Mouse (Mus musculus): ENCODE measurements around the gene Irf3.
"Not testable (repeated sequence)": the region's sequence is repeated elsewhere in the genome, so short reads cannot be mapped to it uniquely, and the experiment has no call there.

Gene Irf3

DNA sequence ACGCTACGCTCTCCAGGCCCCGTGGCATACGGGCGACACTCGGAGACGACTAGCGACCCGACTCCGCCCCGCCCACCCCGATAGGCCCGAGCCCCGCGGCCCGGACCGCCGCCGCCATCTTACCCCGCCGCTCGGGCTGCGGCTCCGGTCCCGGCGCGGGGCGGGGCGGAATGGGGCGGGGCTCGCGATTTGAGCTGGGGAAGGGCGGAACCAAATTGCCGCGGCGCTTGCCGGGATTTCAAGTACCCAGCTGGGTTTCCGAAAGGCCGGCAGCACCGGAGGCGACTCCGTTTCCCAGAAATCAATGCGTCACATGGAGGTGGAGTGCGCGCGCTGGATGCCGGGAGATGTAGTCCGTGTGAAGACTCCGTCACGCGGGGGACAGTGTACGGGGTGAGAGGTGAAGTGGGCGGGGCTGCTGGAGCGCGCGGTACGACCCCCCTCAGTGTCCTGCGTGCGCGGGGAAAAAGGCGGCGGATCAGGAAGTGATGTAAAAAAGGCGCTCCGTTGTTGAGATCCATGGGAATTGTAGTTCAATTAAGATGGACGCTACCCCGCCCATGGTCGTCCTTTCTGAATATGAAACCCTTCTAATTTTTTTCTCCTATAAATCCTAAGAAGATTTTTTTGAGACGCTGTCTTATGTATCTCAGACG lies 18.6 kb downstream of the Irf3 start, which contains the start of gene Scaf1:
Scaf1 (minus strand) TSS at position 407 of the 656 bp plus-strand sequence.
- no peaks in the 10 kb centered on the region; the same call in 1 of the 2 replicates for H3K27me3 ChIP-seq (ENCODE audit: insufficient read depth, low read length)
- no peak for TF ChIP-seq POU5F1 (IDR thresholded peaks at IDR 0.05; ENCODE audit: borderline replicate concordance, low read length)
- TF ChIP-seq NANOG (IDR thresholded peaks at IDR 0.05; ENCODE audit: borderline replicate concordance, low read length): no peak
- TF ChIP-seq CTCF (conservative IDR thresholded peaks at IDR 0.05; ENCODE audit: low read length): no peak
- peak within 1 kb of the TSS; percentile 99 for H3K4me3 ChIP-seq (replicated peaks; ENCODE audit: low read length)
- H3K9me3 ChIP-seq (ENCODE audit: low read length): no peaks in the 10 kb centered on the region
- H3K4me1 ChIP-seq (replicated peaks; ENCODE audit: low read depth, low read length): peaks cover 67% of the 10 kb centered on the region
- peaks cover 38% of the 10 kb centered on the region for H3K36me3 ChIP-seq (ENCODE audit: insufficient read depth, low read length)

GRCm38 (mm10) chr7:45016761-45017160 lies 19.3 kb downstream of the Irf3 start:
- peaks cover 35% of the 10 kb centered on the region for H3K36me3 ChIP-seq (ENCODE audit: insufficient read depth, low read length)
- peaks cover 63% of the 10 kb centered on the region for H3K4me1 ChIP-seq (replicated peaks; ENCODE audit: low read depth, low read length)
- H3K4me3 ChIP-seq (replicated peaks; ENCODE audit: low read length): peak overlapping the region; percentile 99
- TF ChIP-seq CTCF (conservative IDR thresholded peaks at IDR 0.05; ENCODE audit: low read length) (no peak), POU5F1 (IDR thresholded peaks at IDR 0.05; ENCODE audit: borderline replicate concordance, low read length) (no peak), NANOG (IDR thresholded peaks at IDR 0.05; ENCODE audit: borderline replicate concordance, low read length) (no peak)
- H3K27me3 ChIP-seq (ENCODE audit: insufficient read depth, low read length): no peaks in the 10 kb centered on the region; the same call in 1 of the 2 replicates
- H3K9me3 ChIP-seq (ENCODE audit: low read length): no peaks in the 10 kb centered on the region

DNA sequence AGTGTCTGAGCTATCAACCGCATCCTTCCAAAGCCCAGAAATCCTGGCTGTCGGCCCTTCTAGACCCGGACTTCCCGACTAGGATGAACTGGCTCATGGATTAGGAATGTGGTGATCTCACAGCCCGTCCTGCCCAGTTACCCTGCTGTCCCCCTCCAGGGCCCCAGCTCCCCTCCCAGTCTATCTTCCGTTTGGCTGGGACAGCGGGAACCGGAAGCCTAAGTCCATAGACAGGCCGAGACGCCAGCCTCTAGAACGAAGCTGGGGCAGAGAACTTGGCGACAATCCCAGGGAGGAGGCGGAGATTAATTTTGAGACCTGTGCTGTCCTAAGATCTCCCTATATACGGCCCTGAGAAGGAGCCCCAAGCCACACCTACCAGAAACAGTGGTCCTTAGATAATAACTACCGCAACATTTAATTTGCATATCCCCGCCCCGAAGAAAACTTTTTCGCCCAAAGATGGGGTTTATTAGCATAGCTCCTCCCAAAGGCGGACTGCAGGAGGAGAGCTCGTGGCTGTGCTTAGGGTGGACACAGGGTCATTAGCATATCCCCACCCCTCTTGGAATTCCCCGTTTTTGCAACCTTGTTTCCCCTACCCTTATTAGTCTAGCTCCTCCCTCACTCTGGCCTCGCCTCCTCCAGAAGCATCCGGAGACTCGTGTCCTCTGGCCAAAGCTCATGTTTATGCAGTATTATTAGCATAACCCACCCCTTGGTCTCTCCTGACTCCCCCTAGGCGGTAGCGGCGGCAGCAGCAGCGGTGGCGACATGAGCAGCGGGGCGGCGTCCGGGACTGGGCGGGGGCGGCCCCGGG lies 20.0 kb downstream of the Irf3 start, which contains the start of gene Rras:
Rras (plus strand) TSS at position 720 of the 820 bp plus-strand sequence.
- TF ChIP-seq NANOG (IDR thresholded peaks at IDR 0.05; ENCODE audit: borderline replicate concordance, low read length): no peak
- peak; percentile 78; the same call in 1 of the 2 replicates for TF ChIP-seq POU5F1 (IDR thresholded peaks at IDR 0.05; ENCODE audit: borderline replicate concordance, low read length)
- Histone ChIP-seq H3K36me3 (ENCODE audit: insufficient read depth, low read length) (peaks cover 28% of the 10 kb centered on the region), H3K4me1 (replicated peaks; ENCODE audit: low read depth, low read length) (peaks cover 59% of the 10 kb centered on the region), H3K27me3 (ENCODE audit: insufficient read depth, low read length) (no peaks in the 10 kb centered on the region; the same call in 1 of the 2 replicates), H3K4me3 (replicated peaks; ENCODE audit: low read length) (peak within 1 kb of the TSS; percentile 99), H3K9me3 (ENCODE audit: low read length) (no peaks in the 10 kb centered on the region)

GRCm38 (mm10) chr7:45019031-45019571 lies 21.7 kb downstream of the Irf3 start:
- Histone ChIP-seq H3K4me3 (replicated peaks; ENCODE audit: low read length) (peak overlapping the region; percentile 99), H3K4me1 (replicated peaks; ENCODE audit: low read depth, low read length) (peaks cover 45% of the 10 kb centered on the region), H3K9me3 (ENCODE audit: low read length) (no peaks in the 10 kb centered on the region), H3K36me3 (ENCODE audit: insufficient read depth, low read length) (peaks cover 12% of the 10 kb centered on the region), H3K27me3 (ENCODE audit: insufficient read depth, low read length) (no peaks in the 10 kb centered on the region; the same call in 1 of the 2 replicates)
- no peak for TF ChIP-seq POU5F1 (IDR thresholded peaks at IDR 0.05; ENCODE audit: borderline replicate concordance, low read length)
- no peak for TF ChIP-seq CTCF (conservative IDR thresholded peaks at IDR 0.05; ENCODE audit: low read length)
- no peak for TF ChIP-seq NANOG (IDR thresholded peaks at IDR 0.05; ENCODE audit: borderline replicate concordance, low read length)

DNA sequence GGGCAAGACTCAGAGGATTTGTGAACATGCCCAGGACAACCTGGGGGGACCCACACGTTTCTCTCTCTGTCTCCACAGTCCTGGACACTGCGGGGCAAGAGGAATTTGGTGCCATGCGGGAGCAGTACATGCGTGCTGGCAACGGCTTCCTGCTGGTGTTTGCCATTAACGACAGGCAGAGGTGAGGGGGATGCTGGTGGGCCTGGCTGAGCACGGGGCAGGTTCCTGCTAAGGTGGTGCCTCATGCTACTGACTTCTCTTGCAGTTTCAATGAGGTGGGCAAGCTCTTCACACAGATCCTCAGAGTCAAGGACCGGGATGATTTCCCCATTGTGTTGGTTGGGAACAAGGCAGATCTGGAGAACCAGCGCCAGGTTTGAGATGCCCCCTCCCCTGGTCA lies 22.8 kb downstream of the Irf3 start:
- H3K4me1 ChIP-seq (replicated peaks; ENCODE audit: low read depth, low read length): peaks cover 46% of the 10 kb centered on the region
- H3K4me3 ChIP-seq (replicated peaks; ENCODE audit: low read length): no peak overlapping the region
- peaks cover 9% of the 10 kb centered on the region for H3K36me3 ChIP-seq (ENCODE audit: insufficient read depth, low read length)
- TF ChIP-seq CTCF (conservative IDR thresholded peaks at IDR 0.05; ENCODE audit: low read length): no peak
- TF ChIP-seq POU5F1 (IDR thresholded peaks at IDR 0.05; ENCODE audit: borderline replicate concordance, low read length): no peak
- no peak for TF ChIP-seq NANOG (IDR thresholded peaks at IDR 0.05; ENCODE audit: borderline replicate concordance, low read length)
- no peaks in the 10 kb centered on the region; the same call in 1 of the 2 replicates for H3K27me3 ChIP-seq (ENCODE audit: insufficient read depth, low read length)
- H3K9me3 ChIP-seq (ENCODE audit: low read length): no peaks in the 10 kb centered on the region

- Histone ChIP-seq H3K4me1 (replicated peaks; ENCODE audit: low read depth, low read length) (peaks cover 61% of the 10 kb centered on the region), H3K36me3 (ENCODE audit: insufficient read depth, low read length) (peaks cover 34% of the 10 kb centered on the region)
- H3K27me3 ChIP-seq (ENCODE audit: insufficient read depth, low read length); H3K9me3 ChIP-seq (ENCODE audit: low read length); H3K4me3 ChIP-seq (replicated peaks; ENCODE audit: low read length): not testable (repeated sequence)
Measured at GRCm38 (mm10) chr7:45023711-45024110, 26.3 kb downstream of the Irf3 start.

- Histone ChIP-seq H3K4me3 (replicated peaks; ENCODE audit: low read length) (no peak overlapping the region), H3K27me3 (ENCODE audit: insufficient read depth, low read length) (no peaks in the 10 kb centered on the region; the same call in 1 of the 2 replicates), H3K36me3 (ENCODE audit: insufficient read depth, low read length) (peaks cover 41% of the 10 kb centered on the region), H3K4me1 (replicated peaks; ENCODE audit: low read depth, low read length) (peaks cover 57% of the 10 kb centered on the region), H3K9me3 (ENCODE audit: low read length) (no peaks in the 10 kb centered on the region)
- TF ChIP-seq POU5F1 (IDR thresholded peaks at IDR 0.05; ENCODE audit: borderline replicate concordance, low read length) (no peak), CTCF (conservative IDR thresholded peaks at IDR 0.05; ENCODE audit: low read length) (0 out of 2 replicates have a peak, but pooled peaks have one; percentile 6)
Measured at GRCm38 (mm10) chr7:45024281-45025248, 27.1 kb downstream of the Irf3 start.
